Mouse (Mus musculus) G1E (cell line): ENCODE measurements around the gene Zkscan3.

Experiments
- CTCF ChIP-seq: IDR thresholded peaks from 2 replicates; pipeline ENCODE4 v1.5.1; 2012; ENCODE audit warnings: low read depth, low read length, inconsistent platforms, mixed read lengths
- GATA2 ChIP-seq: IDR thresholded peaks from 2 replicates; pipeline ENCODE4 v1.6.1; 2012; ENCODE audit warnings: low read depth, low read length, inconsistent platforms, borderline replicate concordance
- TAL1 ChIP-seq: conservative IDR thresholded peaks from 2 replicates; pipeline ENCODE4 v1.6.1; 2012; ENCODE audit warnings: low read depth, low read length, inconsistent platforms, mixed read lengths

GRCm38 (mm10) chr13:21427631-21428030, 25.1 kb upstream of the Zkscan3 start:
- no peak for TF ChIP-seq TAL1
- no peak for TF ChIP-seq CTCF
- TF ChIP-seq GATA2, result no peak
